Mouse (Mus musculus) A20 (cell line): ENCODE measurements around the gene Cttnbp2.

Experiments
- DNase-seq: peaks from one replicate; pipeline ENCODE4 v3.0.0-alpha.2; 2011; ENCODE audit warnings: low read depth, low spot score

Gene Cttnbp2

GRCm38 (mm10) chr6:18322950-18323349, 191.7 kb downstream of the Cttnbp2 start:
- DNase-seq = no peak
